ENCODE assay signal across 8 mouse cellular contexts in genomic region chr5:117115193-117115767, GRCm38 (mm10). TPM values are rescaled to one million over a fixed set of nuclear protein-coding genes. Genes with fewer than 3 reads are reported as not detected.
DNase-seq lines count a peak whose midpoint lies in the region; ATAC-seq lines count a peak whose summit lies in the region.

No protein-coding gene starts in this region.

- WGBS in embryonic facial prominence, embryonic 15.5 days, result under 1% methylated on average over 43 of the region's 43 CpGs
- 0% methylated on average over 43 of the region's 43 CpGs for WGBS in limb, embryonic 13.5 days
- WGBS in midbrain, embryonic 16.5 days, result under 1% methylated on average over 29 of the region's 43 CpGs

- ATAC-seq in embryonic facial prominence, embryonic 15.5 days (ENCODE audit: insufficient number of reproducible peaks, low FRiP score, low TSS enrichment, low read depth), result peak; percentile 0; the same call in 1 of the 2 replicates
- ATAC-seq in limb, embryonic 13.5 days (ENCODE audit: low FRiP score, low read depth), result peak; percentile 4; the same call in 1 of the 2 replicates
- ATAC-seq in midbrain, embryonic 16.5 days, result 0 out of 2 replicates have a peak, but pooled peaks have one; percentile 7

- peaks cover 20% of the 10 kb centered on the region for H3K4me1 ChIP-seq in embryonic facial prominence, embryonic 15.5 days
- peaks cover 13% of the 10 kb centered on the region for H3K4me1 ChIP-seq in limb, embryonic 13.5 days
- H3K4me1 ChIP-seq in midbrain, embryonic 16.5 days (ENCODE audit: control insufficient read depth, insufficient read depth, low read length), result peaks cover 13% of the 10 kb centered on the region

- peak overlapping the region; percentile 99 for H3K4me3 ChIP-seq in embryonic facial prominence, embryonic 15.5 days (replicated peaks)
- H3K4me3 ChIP-seq in limb, embryonic 13.5 days, result peak overlapping the region; percentile 96
- peak overlapping the region; percentile 91 for H3K4me3 ChIP-seq in midbrain, embryonic 16.5 days (ENCODE audit: low read depth, low read length)

- DNase-seq in retina, postnatal 1 day, result peak; percentile 61
- no peak for DNase-seq in retina, embryonic 14.5 days (ENCODE audit: low spot score)
- DNase-seq in adrenal gland, postnatal 14 days, result peak; percentile 75
- peak; percentile 38 to 46 for DNase-seq in heart, postnatal 36 days
- no peak for DNase-seq in layer of hippocampus, adult 11-12 months (ENCODE audit: low spot score)

- H3K27me3 ChIP-seq in embryonic facial prominence, embryonic 15.5 days, result no peaks in the 10 kb centered on the region
- 0 out of 2 replicates have a peak, but pooled peaks cover under 1% of the 10 kb centered on the region for H3K27me3 ChIP-seq in limb, embryonic 13.5 days
- H3K27me3 ChIP-seq in midbrain, embryonic 16.5 days (ENCODE audit: control insufficient read depth, insufficient read depth, low read depth, low read length), result no peaks in the 10 kb centered on the region

- no peaks in the 10 kb centered on the region for H3K9me3 ChIP-seq in embryonic facial prominence, embryonic 15.5 days (replicated peaks)
- no peaks in the 10 kb centered on the region for H3K9me3 ChIP-seq in limb, embryonic 13.5 days
- H3K9me3 ChIP-seq in midbrain, embryonic 16.5 days (replicated peaks; ENCODE audit: control insufficient read depth, low read length, poor library complexity, severe bottlenecking), result no peaks in the 10 kb centered on the region

- intact Hi-C loops in heart, postnatal 36 days (cut with DNase I), result loop anchor here (5.0 kb wide), 4 partner anchors 172 to 272 kb away; partner anchors contain the start of genes Pebp1, Rfc5 and Wsb2

- H3K27ac ChIP-seq in embryonic facial prominence, embryonic 15.5 days (replicated peaks), result peak overlapping the region; percentile 91
- H3K27ac ChIP-seq in limb, embryonic 13.5 days, result peak overlapping the region; percentile 55
- H3K27ac ChIP-seq in midbrain, embryonic 16.5 days (ENCODE audit: low read length), result peak overlapping the region; percentile 93

- H3K9ac ChIP-seq in embryonic facial prominence, embryonic 15.5 days, result peak overlapping the region; percentile 88
- peak overlapping the region; percentile 92 for H3K9ac ChIP-seq in limb, embryonic 13.5 days
- H3K9ac ChIP-seq in midbrain, embryonic 16.5 days (ENCODE audit: low read depth, low read length), result peak overlapping the region; percentile 91

- peak overlapping the region; percentile 84 for H3K4me2 ChIP-seq in embryonic facial prominence, embryonic 15.5 days (replicated peaks)
- peak overlapping the region; percentile 95 for H3K4me2 ChIP-seq in limb, embryonic 13.5 days (replicated peaks)
- peak overlapping the region; percentile 91 for H3K4me2 ChIP-seq in midbrain, embryonic 16.5 days (ENCODE audit: low read length)

- H3K36me3 ChIP-seq in embryonic facial prominence, embryonic 15.5 days, result peaks cover 31% of the 10 kb centered on the region
- H3K36me3 ChIP-seq in limb, embryonic 13.5 days, result peaks cover 34% of the 10 kb centered on the region
- H3K36me3 ChIP-seq in midbrain, embryonic 16.5 days (ENCODE audit: control insufficient read depth, insufficient read depth, low read length), result peaks cover 6% of the 10 kb centered on the region; the same call in 1 of the 2 replicates

RNA-seq across cellular contexts. Expression of gene Suds3, which starts 0.6 kb away (rescaled TPM):
- total RNA-seq in adrenal gland, postnatal 14 days (2021), result 88.4 and 109 TPM in 2 replicates
- 75.1 and 80.1 TPM in 2 replicates for polyA plus RNA-seq in embryonic facial prominence, embryonic 15.5 days (2015; fragmentation: Nextera tagmentation; extraction: Ambion mirVana)
- 10 to 100 TPM; 89.7 to 97.2 TPM for total RNA-seq in heart, postnatal 36 days (2021)
- 76.9 and 78.2 TPM in 2 replicates for polyA plus RNA-seq in limb, embryonic 13.5 days (2015; fragmentation: Nextera tagmentation; extraction: Ambion mirVana)
- polyA plus RNA-seq in midbrain, embryonic 16.5 days (2015; fragmentation: Nextera tagmentation; extraction: Ambion mirVana), result 82.3 and 83.6 TPM in 2 replicates

RNA-seq across cellular contexts. Expression of gene Taok3, which starts 4.6 kb away (rescaled TPM):
- total RNA-seq in adrenal gland, postnatal 14 days (2021), result 29.8 and 35.4 TPM in 2 replicates
- polyA plus RNA-seq in embryonic facial prominence, embryonic 15.5 days (2015; fragmentation: Nextera tagmentation; extraction: Ambion mirVana), result 19.9 and 22.3 TPM in 2 replicates
- 1 to 10 TPM; 7.7 to 8.2 TPM for total RNA-seq in heart, postnatal 36 days (2021)
- 9.3 and 11.9 TPM in 2 replicates for polyA plus RNA-seq in limb, embryonic 13.5 days (2015; fragmentation: Nextera tagmentation; extraction: Ambion mirVana)
- 67.1 and 69.2 TPM in 2 replicates for polyA plus RNA-seq in midbrain, embryonic 16.5 days (2015; fragmentation: Nextera tagmentation; extraction: Ambion mirVana)

Comparison
In these comparisons a context has a peak if more than half of its experiments do, and no peak if none do; other contexts are left out.
1. DNase-seq: peak in retina, postnatal 1 day (single experiment), adrenal gland, postnatal 14 days (single experiment) and heart, postnatal 36 days (2 of 2); none in retina, embryonic 14.5 days (single experiment) and layer of hippocampus, adult 11-12 months (single experiment).
2. Peak in every context shown above with its lines, with median percentiles within 50 percentile points of each other: ATAC-seq, H3K27ac ChIP-seq, H3K4me2 ChIP-seq, H3K4me3 ChIP-seq and H3K9ac ChIP-seq.